Mouse (Mus musculus) lung, postnatal 0 days (tissue): ENCODE measurements around the gene Ogfod2.

Experiments
- CTCF ChIP-seq: IDR thresholded peaks from 2 replicates; pipeline ENCODE4 v1.5.1; 2016; ENCODE audit warnings: antibody characterized with exemption, mild to moderate bottlenecking
- EP300 ChIP-seq: IDR thresholded peaks from 2 replicates; pipeline ENCODE4 v1.6.1; 2016; ENCODE audit warnings: antibody characterized with exemption, mild to moderate bottlenecking, control low read depth

- TF ChIP-seq CTCF: no peak
- TF ChIP-seq EP300: no peak
These were observed 8.5 kb upstream of the Ogfod2 start for GRCm38 (mm10) chr5:124103552-124103951.
